Mouse (Mus musculus) cerebellum, postnatal 25 days (tissue): ENCODE results near the gene Rbpj.

ENCODE experiments used
- DNase-seq, 2 experiments: peaks; one replicate each; pipeline ENCODE4 v3.0.0; 2021; ENCODE audit warnings: mixed read lengths in 2 of 2

Gene Rbpj

GRCm38 (mm10) chr5:53678036-53678767 lies 212.2 kb downstream of the Rbpj start:
- no peak for DNase-seq

GRCm38 (mm10) chr5:53679651-53680050 lies 213.7 kb downstream of the Rbpj start:
- no peak for DNase-seq

- DNase-seq, result no peak
These were observed 218.0 kb downstream of the Rbpj start for GRCm38 (mm10) chr5:53683916-53684315.

- no peak for DNase-seq
These were observed 218.5 kb downstream of the Rbpj start for GRCm38 (mm10) chr5:53684417-53684816.

GRCm38 (mm10) chr5:53685623-53686022 lies 219.7 kb downstream of the Rbpj start:
- DNase-seq, result no peak

GRCm38 (mm10) chr5:53686379-53686778 lies 220.4 kb downstream of the Rbpj start:
- DNase-seq, result no peak

GRCm38 (mm10) chr5:53688326-53688725 lies 222.4 kb downstream of the Rbpj start:
- no peak for DNase-seq

GRCm38 (mm10) chr5:53691577-53691976 lies 225.6 kb downstream of the Rbpj start:
- no peak for DNase-seq

- no peak for DNase-seq
These were observed 226.1 kb downstream of the Rbpj start for GRCm38 (mm10) chr5:53692100-53692499.

GRCm38 (mm10) chr5:53692662-53693061 lies 226.7 kb downstream of the Rbpj start:
- DNase-seq, result no peak

GRCm38 (mm10) chr5:53696701-53697100 lies 230.7 kb downstream of the Rbpj start:
- DNase-seq, result no peak

GRCm38 (mm10) chr5:53697794-53698193 lies 231.8 kb downstream of the Rbpj start:
- DNase-seq, result no peak

GRCm38 (mm10) chr5:53702686-53703085 lies 236.7 kb downstream of the Rbpj start:
- no peak for DNase-seq
